Mouse (Mus musculus) lung, embryonic 14.5 days (tissue): ENCODE data around the gene Cdc42se2. TPM values are rescaled to one million over a fixed set of nuclear protein-coding genes. Genes with fewer than 3 reads are reported as not detected.
A peak's percentile ranks its signal among the peaks of the same experiment; 100 is the strongest.

Experiments
- ATAC-seq: fragments of 200-750 bp; cut with Nextera tagmentation; 2 replicates; pipeline ENCODE4 v1.8.0; 2017; ENCODE audit warnings: mild to moderate bottlenecking, moderate TSS enrichment, moderate library complexity; ENCODE audit not compliant: insufficient read depth
- DNase-seq: peaks from one replicate; pipeline ENCODE4 v3.0.0-alpha.2; 2015
- H3K27ac ChIP-seq: fragments of 300-500 bp; sonication (generic); 2 replicates; pipeline ENCODE4 v1.5.1; 2014; ENCODE audit warnings: low read depth, mild to moderate bottlenecking, moderate library complexity
- H3K27me3 ChIP-seq: fragments of 300-500 bp; sonication (generic); 2 replicates; pipeline ENCODE4 v1.6.1; 2014; ENCODE audit warnings: low read length, control low read depth; ENCODE audit not compliant: insufficient read depth
- H3K36me3 ChIP-seq: fragments of 300-500 bp; sonication (generic); 2 replicates; pipeline ENCODE4 v1.6.1; 2014; ENCODE audit warnings: control low read depth; ENCODE audit not compliant: insufficient read depth
- H3K4me1 ChIP-seq: fragments of 300-500 bp; sonication (generic); 2 replicates; pipeline ENCODE4 v1.6.1; 2014; ENCODE audit warnings: antibody characterized with exemption, control low read depth; ENCODE audit not compliant: insufficient read depth
- H3K4me2 ChIP-seq: fragments of 300-500 bp; sonication (generic); 2 replicates; pipeline ENCODE4 v1.6.1; 2014; ENCODE audit warnings: mild to moderate bottlenecking
- H3K4me3 ChIP-seq: fragments of 300-500 bp; sonication (generic); 2 replicates; pipeline ENCODE4 v1.5.1; 2014; ENCODE audit warnings: low read depth, low read length
- H3K9ac ChIP-seq: fragments of 300-500 bp; sonication (generic); 2 replicates; pipeline ENCODE4 v1.6.1; 2014
- H3K9me3 ChIP-seq: fragments of 300-500 bp; sonication (generic); 2 replicates; pipeline ENCODE4 v1.6.1; 2016; ENCODE audit warnings: low read depth, low read length, control low read depth
- CTCF ChIP-seq: IDR thresholded peaks from 2 replicates; pipeline ENCODE4 v1.5.1; 2016; ENCODE audit warnings: antibody characterized with exemption, low read depth
- WGBS: fragments of 180-500 bp; shearing (Covaris S2); extraction: QIAGEN DNeasy Blood & Tissue Kit; methylation state at CpG from one replicate; pipeline ENCODE4 v1.1.7; 2014; 5-methylcytosine and 5-hydroxymethylcytosine counted together
- polyA plus RNA-seq: library from polyadenylated mRNA; unstranded; fragments of >200 nt; fragmentation: Nextera tagmentation; extraction: Ambion mirVana; gene quantifications from 2 replicates; pipeline ENCODE4 v1.2.1, GENCODE M21; 2014

Gene Cdc42se2
- polyA plus RNA-seq, 1 experiment from 2014 or later: 90.0 TPM

GRCm38 (mm10) chr11:54778131-54778844, 9.2 kb downstream of the Cdc42se2 start:
- Histone ChIP-seq H3K9ac (no peak overlapping the region), H3K27ac (no peak overlapping the region), H3K4me3 (no peak overlapping the region), H3K4me2 (no peak overlapping the region), H3K9me3 (no peaks in the 10 kb centered on the region), H3K36me3 (no peaks in the 10 kb centered on the region), H3K27me3 (no peaks in the 10 kb centered on the region), H3K4me1 (no peaks in the 10 kb centered on the region; the same call in 1 of the 2 replicates)
- WGBS: 58% methylated on average over 1 of the region's 1 CpGs
- no peak for ATAC-seq
- DNase-seq: no peak
- no peak for TF ChIP-seq CTCF

DNA sequence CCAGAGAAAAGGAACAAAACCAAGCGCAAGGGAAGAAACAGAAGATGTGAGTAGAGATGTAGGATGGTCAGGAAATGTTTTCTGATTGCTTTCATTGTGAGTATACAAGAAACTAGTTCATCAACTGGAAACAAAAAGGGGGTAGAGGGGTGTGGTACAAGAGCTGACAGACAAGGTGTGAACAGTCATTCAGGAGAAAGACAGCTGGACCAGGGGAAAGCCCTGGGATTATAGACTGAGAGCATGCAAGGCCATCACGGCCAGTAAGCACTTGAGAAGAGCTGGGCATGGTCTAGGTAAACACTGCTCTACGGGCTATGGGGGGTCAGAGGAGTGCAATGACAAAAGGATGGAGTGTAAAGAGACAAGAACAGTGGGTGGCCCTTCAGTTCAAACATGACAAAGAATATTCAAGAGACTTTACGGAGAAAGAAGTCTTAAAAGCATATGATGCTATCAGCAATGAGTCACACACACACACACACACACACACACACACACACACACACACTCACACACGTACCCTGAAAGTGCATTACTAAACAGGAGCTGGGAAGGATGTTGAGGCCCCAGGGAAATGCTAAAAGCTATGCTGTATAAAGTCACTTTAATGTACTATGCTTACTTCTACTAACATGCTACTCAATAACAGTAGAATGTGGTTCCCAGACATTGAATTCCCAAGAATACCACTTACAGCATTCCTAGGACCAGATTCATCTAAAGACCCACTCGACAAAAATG, 9.9 kb downstream of the Cdc42se2 start:
- Histone ChIP-seq H3K4me1 (no peaks in the 10 kb centered on the region; the same call in 1 of the 2 replicates), H3K4me2 (no peak overlapping the region), H3K27me3 (no peaks in the 10 kb centered on the region), H3K4me3 (no peak overlapping the region), H3K27ac (no peak overlapping the region), H3K9ac (no peak overlapping the region), H3K9me3 (no peaks in the 10 kb centered on the region), H3K36me3 (no peaks in the 10 kb centered on the region)
- DNase-seq: no peak
- no peak for TF ChIP-seq CTCF
- ATAC-seq: no peak
- 51% methylated on average over 6 of the region's 6 CpGs for WGBS

DNA sequence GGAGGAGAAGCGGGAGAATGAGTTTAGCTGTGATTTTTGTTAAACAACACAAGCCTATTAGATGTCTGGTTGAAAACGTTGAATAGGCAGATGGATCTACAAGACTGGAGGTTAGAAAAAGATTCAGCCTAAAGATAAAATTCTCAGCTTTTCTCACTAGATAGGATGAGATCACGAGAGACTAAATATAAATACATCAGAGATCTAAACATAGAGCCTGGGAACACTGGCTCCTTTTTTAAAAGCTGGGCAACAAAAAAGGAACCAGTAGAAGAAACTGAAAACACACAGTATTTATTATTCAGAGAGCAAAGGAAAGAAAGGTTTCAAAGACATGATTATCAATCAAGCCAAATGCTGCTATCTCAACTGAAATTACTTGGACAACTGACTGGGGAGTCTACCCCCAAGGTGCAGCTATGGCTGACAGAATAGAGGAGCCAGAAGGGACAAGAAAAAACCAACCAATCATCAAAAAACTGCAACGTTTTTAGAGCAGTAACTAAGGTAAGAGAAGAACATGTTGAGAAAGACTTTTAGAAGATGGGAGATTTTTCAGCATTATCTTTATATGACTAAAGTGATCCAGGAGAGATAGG, 10.6 kb downstream of the Cdc42se2 start:
- TF ChIP-seq CTCF: no peak
- WGBS: 61% methylated on average over 4 of the region's 4 CpGs
- H3K36me3 ChIP-seq: no peaks in the 10 kb centered on the region
- no peak overlapping the region for H3K4me2 ChIP-seq
- no peak overlapping the region for H3K4me3 ChIP-seq
- H3K4me1 ChIP-seq: no peaks in the 10 kb centered on the region; the same call in 1 of the 2 replicates
- no peaks in the 10 kb centered on the region for H3K9me3 ChIP-seq
- ATAC-seq (no peak), DNase-seq (no peak)
- H3K9ac ChIP-seq: no peak overlapping the region
- no peaks in the 10 kb centered on the region for H3K27me3 ChIP-seq
- no peak overlapping the region for H3K27ac ChIP-seq

- Histone ChIP-seq H3K27me3 (no peaks in the 10 kb centered on the region), H3K36me3 (no peaks in the 10 kb centered on the region), H3K9me3 (no peaks in the 10 kb centered on the region), H3K9ac (no peak overlapping the region), H3K4me3 (no peak overlapping the region), H3K27ac (no peak overlapping the region; the same call in 1 of the 2 replicates), H3K4me1 (no peaks in the 10 kb centered on the region; the same call in 1 of the 2 replicates), H3K4me2 (no peak overlapping the region)
- 65% methylated on average over 2 of the region's 2 CpGs for WGBS
- ATAC-seq (no peak), DNase-seq (no peak)
- no peak for TF ChIP-seq CTCF
Observed at GRCm38 (mm10) chr11:54776367-54776701, 11.1 kb downstream of the Cdc42se2 start.

- no peak overlapping the region for H3K9ac ChIP-seq
- no peak overlapping the region; the same call in 1 of the 2 replicates for H3K27ac ChIP-seq
- DNase-seq (peak; percentile 32), ATAC-seq (no peak)
- TF ChIP-seq CTCF: no peak
- 61% methylated on average over 4 of the region's 4 CpGs for WGBS
- H3K4me1 ChIP-seq: no peaks in the 10 kb centered on the region; the same call in 1 of the 2 replicates
- H3K36me3 ChIP-seq: no peaks in the 10 kb centered on the region
- no peak overlapping the region for H3K4me2 ChIP-seq
- H3K9me3 ChIP-seq: no peaks in the 10 kb centered on the region
- no peak overlapping the region for H3K4me3 ChIP-seq
- no peaks in the 10 kb centered on the region for H3K27me3 ChIP-seq
Observed at GRCm38 (mm10) chr11:54775628-54776366, 11.7 kb downstream of the Cdc42se2 start.

DNA sequence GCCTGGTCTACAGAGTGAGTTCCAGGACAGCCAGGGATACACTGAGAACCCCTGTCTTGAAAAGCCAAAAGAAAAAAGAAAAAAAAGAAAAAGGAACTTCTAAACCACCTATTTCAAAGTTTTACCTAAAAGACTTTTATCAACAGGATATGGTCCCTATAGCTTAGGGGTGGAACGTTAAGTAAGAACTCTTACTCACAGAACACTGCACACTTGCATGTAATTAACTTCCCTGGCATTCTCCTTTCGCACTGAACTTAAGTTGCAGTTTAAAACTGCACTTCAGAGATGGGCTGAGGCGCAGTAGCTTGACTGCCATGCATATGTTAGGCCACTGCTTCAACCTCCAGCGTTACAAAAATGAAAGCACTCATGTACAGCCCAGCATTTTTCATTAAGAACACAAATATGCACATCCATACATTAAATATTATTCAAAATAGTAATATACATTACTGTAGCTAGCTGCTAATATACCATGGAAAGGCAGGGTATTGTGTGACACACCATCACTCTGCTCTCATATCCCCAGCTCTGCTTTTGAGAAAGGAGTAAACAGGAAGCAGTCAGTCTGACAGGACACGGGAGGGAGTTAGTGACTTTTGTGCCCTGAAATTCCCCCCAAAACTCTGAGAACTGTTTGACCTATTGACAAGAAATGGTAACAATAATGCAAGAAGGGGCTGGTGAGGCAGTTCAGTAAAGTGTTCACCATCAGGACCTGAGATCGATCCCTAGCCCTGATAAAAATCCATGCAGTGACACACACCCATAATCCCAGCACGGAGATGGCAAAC, 13.0 kb downstream of the Cdc42se2 start:
- DNase-seq (no peak), ATAC-seq (no peak)
- no peak for TF ChIP-seq CTCF
- Histone ChIP-seq H3K9ac (no peak overlapping the region), H3K4me1 (no peaks in the 10 kb centered on the region; the same call in 1 of the 2 replicates), H3K4me2 (no peak overlapping the region), H3K27me3 (no peaks in the 10 kb centered on the region), H3K9me3 (no peaks in the 10 kb centered on the region), H3K27ac (peak overlapping the region; percentile 63; the same call in 1 of the 2 replicates), H3K36me3 (no peaks in the 10 kb centered on the region), H3K4me3 (no peak overlapping the region)
- 73% methylated on average over 7 of the region's 7 CpGs for WGBS
